Mouse (Mus musculus): ENCODE results near the gene Plcl1. TPM values are rescaled to one million over a fixed set of nuclear protein-coding genes. Genes with fewer than 3 reads are reported as not detected.

Gene Plcl1
- polyA plus RNA-seq, 1 experiment from 2014 or later: 1.1 TPM

- Histone ChIP-seq H3K36me3 (ENCODE audit: control insufficient read depth, insufficient read depth, low read length) (no peaks in the 10 kb centered on the region), H3K27me3 (ENCODE audit: control insufficient read depth, insufficient read depth, low read length) (no peaks in the 10 kb centered on the region), H3K4me3 (ENCODE audit: low read depth, low read length) (no peak overlapping the region), H3K27ac (replicated peaks; ENCODE audit: low read depth, low read length) (no peak overlapping the region), H3K9ac (ENCODE audit: low read length) (no peak overlapping the region), H3K4me2 (ENCODE audit: low read depth, severe bottlenecking) (no peak overlapping the region), H3K9me3 (ENCODE audit: control insufficient read depth, low read length) (no peaks in the 10 kb centered on the region), H3K4me1 (ENCODE audit: control insufficient read depth, insufficient read depth, low read length) (no peaks in the 10 kb centered on the region)
- WGBS: 86% methylated on average over 4 of the region's 4 CpGs
- ATAC-seq (ENCODE audit: insufficient number of reproducible peaks, low FRiP score, low TSS enrichment, low read depth) (no peak), DNase-seq (ENCODE audit: low spot score) (no peak)
These were observed 311.6 kb downstream of the Plcl1 start for GRCm38 (mm10) chr1:55717283-55717803.

GRCm38 (mm10) chr1:55725428-55725827 lies 319.7 kb downstream of the Plcl1 start:
- H3K9me3 ChIP-seq (ENCODE audit: control insufficient read depth, low read length): no peaks in the 10 kb centered on the region
- no peak overlapping the region for H3K4me2 ChIP-seq (ENCODE audit: low read depth, severe bottlenecking)
- H3K27me3 ChIP-seq (ENCODE audit: control insufficient read depth, insufficient read depth, low read length): no peaks in the 10 kb centered on the region
- H3K4me3 ChIP-seq (ENCODE audit: low read depth, low read length): no peak overlapping the region
- no peak overlapping the region for H3K9ac ChIP-seq (ENCODE audit: low read length)
- DNase-seq (ENCODE audit: low spot score): no peak
- H3K27ac ChIP-seq (replicated peaks; ENCODE audit: low read depth, low read length): no peak overlapping the region
- no peaks in the 10 kb centered on the region for H3K4me1 ChIP-seq (ENCODE audit: control insufficient read depth, insufficient read depth, low read length)
- no peak for ATAC-seq (ENCODE audit: insufficient number of reproducible peaks, low FRiP score, low TSS enrichment, low read depth)
- H3K36me3 ChIP-seq (ENCODE audit: control insufficient read depth, insufficient read depth, low read length): no peaks in the 10 kb centered on the region
- WGBS: 81% methylated on average over 3 of the region's 3 CpGs

- Histone ChIP-seq H3K9me3 (ENCODE audit: control insufficient read depth, low read length) (no peaks in the 10 kb centered on the region), H3K4me2 (ENCODE audit: low read depth, severe bottlenecking) (no peak overlapping the region), H3K27ac (replicated peaks; ENCODE audit: low read depth, low read length) (no peak overlapping the region), H3K36me3 (ENCODE audit: control insufficient read depth, insufficient read depth, low read length) (no peaks in the 10 kb centered on the region), H3K4me1 (ENCODE audit: control insufficient read depth, insufficient read depth, low read length) (no peaks in the 10 kb centered on the region), H3K27me3 (ENCODE audit: control insufficient read depth, insufficient read depth, low read length) (no peaks in the 10 kb centered on the region), H3K9ac (ENCODE audit: low read length) (no peak overlapping the region), H3K4me3 (ENCODE audit: low read depth, low read length) (no peak overlapping the region)
- ATAC-seq (ENCODE audit: insufficient number of reproducible peaks, low FRiP score, low TSS enrichment, low read depth) (no peak), DNase-seq (ENCODE audit: low spot score) (no peak)
- WGBS: 89% methylated on average over 3 of the region's 3 CpGs
These were observed 323.6 kb downstream of the Plcl1 start for GRCm38 (mm10) chr1:55729332-55729731.

GRCm38 (mm10) chr1:55732951-55733350 lies 327.2 kb downstream of the Plcl1 start:
- ATAC-seq (ENCODE audit: insufficient number of reproducible peaks, low FRiP score, low TSS enrichment, low read depth): no peak
- H3K27ac ChIP-seq (replicated peaks; ENCODE audit: low read depth, low read length): no peak overlapping the region
- H3K9me3 ChIP-seq (ENCODE audit: control insufficient read depth, low read length): no peaks in the 10 kb centered on the region
- no peak overlapping the region for H3K4me3 ChIP-seq (ENCODE audit: low read depth, low read length)
- 78% methylated on average over 3 of the region's 3 CpGs for WGBS
- H3K9ac ChIP-seq (ENCODE audit: low read length): no peak overlapping the region
- H3K4me1 ChIP-seq (ENCODE audit: control insufficient read depth, insufficient read depth, low read length): no peaks in the 10 kb centered on the region
- H3K27me3 ChIP-seq (ENCODE audit: control insufficient read depth, insufficient read depth, low read length): no peaks in the 10 kb centered on the region
- no peak for DNase-seq (ENCODE audit: low spot score)
- no peak overlapping the region for H3K4me2 ChIP-seq (ENCODE audit: low read depth, severe bottlenecking)
- no peaks in the 10 kb centered on the region for H3K36me3 ChIP-seq (ENCODE audit: control insufficient read depth, insufficient read depth, low read length)

DNA sequence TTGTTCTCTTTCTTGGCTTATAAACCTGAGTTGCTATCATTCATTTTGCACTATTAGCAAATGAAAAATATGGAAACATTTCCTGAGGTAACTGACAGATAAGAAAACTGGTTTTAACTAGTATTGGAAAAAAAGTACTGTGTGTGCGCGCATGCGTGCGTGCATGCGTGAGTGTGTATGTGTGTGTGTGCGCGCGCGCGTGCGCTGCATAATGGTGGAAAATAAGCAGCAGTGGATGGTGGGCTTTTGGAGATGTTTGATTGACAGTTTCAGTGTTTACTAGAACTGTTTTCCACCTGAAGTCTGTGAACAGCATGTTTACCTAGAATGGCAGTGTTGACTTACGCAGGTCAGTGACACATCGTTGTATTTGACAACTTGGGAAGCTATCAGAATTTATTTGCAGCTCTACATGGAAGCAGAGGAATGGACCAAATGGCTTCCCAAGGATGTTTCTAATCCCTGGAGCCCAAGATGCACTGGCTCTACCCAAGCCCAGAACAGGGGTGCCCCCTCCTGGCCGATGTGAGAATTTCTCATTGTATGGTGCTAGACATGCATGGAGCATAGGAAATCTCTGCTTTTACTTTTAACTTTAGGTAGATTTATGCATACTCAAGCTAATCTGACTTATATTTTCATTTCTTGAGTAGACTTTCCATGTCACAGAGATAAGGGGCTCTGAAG lies 330.5 kb downstream of the Plcl1 start:
- Histone ChIP-seq H3K4me1 (ENCODE audit: control insufficient read depth, insufficient read depth, low read length) (no peaks in the 10 kb centered on the region), H3K4me2 (ENCODE audit: low read depth, severe bottlenecking) (no peak overlapping the region), H3K4me3 (ENCODE audit: low read depth, low read length) (no peak overlapping the region), H3K9me3 (ENCODE audit: control insufficient read depth, low read length) (no peaks in the 10 kb centered on the region), H3K27me3 (ENCODE audit: control insufficient read depth, insufficient read depth, low read length) (no peaks in the 10 kb centered on the region), H3K27ac (replicated peaks; ENCODE audit: low read depth, low read length) (no peak overlapping the region), H3K36me3 (ENCODE audit: control insufficient read depth, insufficient read depth, low read length) (no peaks in the 10 kb centered on the region), H3K9ac (ENCODE audit: low read length) (no peak overlapping the region)
- peak; percentile 89 for DNase-seq (ENCODE audit: low spot score)
- ATAC-seq (ENCODE audit: insufficient number of reproducible peaks, low FRiP score, low TSS enrichment, low read depth): no peak
- 87% methylated on average over 14 of the region's 14 CpGs for WGBS

DNA sequence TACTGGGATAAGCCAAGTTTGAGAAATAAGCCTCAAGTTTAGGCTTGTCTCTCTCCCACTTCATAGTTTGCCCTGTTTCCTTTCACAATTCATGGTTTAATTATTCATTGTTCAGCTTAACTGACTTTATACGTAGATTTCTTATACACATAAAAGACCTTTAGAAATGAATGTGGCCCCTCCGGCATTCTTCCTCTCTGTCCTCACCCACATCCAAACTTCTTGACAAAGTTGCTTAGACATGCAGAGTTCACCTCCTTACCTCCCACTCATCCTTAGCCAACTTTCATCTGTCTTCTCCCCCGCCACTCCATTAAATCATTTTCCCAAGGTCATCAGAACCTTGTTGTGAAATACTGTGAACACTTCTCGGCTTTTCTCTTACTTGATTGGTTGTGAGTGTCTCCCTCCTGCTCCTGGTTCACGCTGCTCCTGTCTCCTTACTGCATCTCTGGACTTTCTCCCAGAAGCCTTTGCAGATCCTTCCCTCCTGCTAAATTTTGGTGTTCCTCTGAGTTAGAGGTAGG lies 331.1 kb downstream of the Plcl1 start:
- DNase-seq (ENCODE audit: low spot score) (no peak), ATAC-seq (ENCODE audit: insufficient number of reproducible peaks, low FRiP score, low TSS enrichment, low read depth) (no peak)
- Histone ChIP-seq H3K36me3 (ENCODE audit: control insufficient read depth, insufficient read depth, low read length) (no peaks in the 10 kb centered on the region), H3K27ac (replicated peaks; ENCODE audit: low read depth, low read length) (no peak overlapping the region), H3K9me3 (ENCODE audit: control insufficient read depth, low read length) (no peaks in the 10 kb centered on the region), H3K9ac (ENCODE audit: low read length) (no peak overlapping the region), H3K4me2 (ENCODE audit: low read depth, severe bottlenecking) (no peak overlapping the region), H3K4me1 (ENCODE audit: control insufficient read depth, insufficient read depth, low read length) (no peaks in the 10 kb centered on the region), H3K27me3 (ENCODE audit: control insufficient read depth, insufficient read depth, low read length) (no peaks in the 10 kb centered on the region), H3K4me3 (ENCODE audit: low read depth, low read length) (no peak overlapping the region)
- 67% methylated on average over 5 of the region's 5 CpGs for WGBS

DNA sequence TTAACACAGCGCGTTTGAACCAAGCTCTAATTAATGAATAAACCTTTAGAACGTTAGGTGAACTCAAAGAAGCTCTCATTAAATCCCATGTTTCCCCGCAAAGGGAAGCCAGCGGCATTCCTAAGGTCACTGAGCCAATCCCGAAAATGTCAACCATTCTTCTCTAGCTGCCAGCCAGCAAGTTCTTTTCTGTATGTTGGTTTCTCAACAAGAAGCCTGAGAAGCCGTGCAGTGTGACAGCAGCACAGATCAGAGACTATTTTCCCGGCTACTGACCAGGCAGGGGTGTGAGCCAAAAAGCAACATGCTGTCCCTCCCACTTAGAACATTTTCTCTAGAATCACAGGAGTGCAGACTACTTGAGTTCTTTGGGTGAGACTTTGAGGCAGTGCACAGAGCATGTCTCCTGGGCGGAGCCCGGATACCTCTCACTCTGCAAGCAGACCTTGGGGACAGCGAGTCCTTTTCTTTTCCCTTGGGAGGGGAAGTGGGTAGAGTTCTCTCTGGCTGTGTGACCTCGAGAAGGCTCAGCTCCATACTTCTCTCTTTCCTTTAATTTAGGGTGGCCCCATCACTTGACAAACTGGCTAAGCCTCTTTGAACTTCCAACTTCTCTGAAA lies 333.1 kb downstream of the Plcl1 start:
- DNase-seq (ENCODE audit: low spot score) (no peak), ATAC-seq (ENCODE audit: insufficient number of reproducible peaks, low FRiP score, low TSS enrichment, low read depth) (no peak)
- Histone ChIP-seq H3K27me3 (ENCODE audit: control insufficient read depth, insufficient read depth, low read length) (no peaks in the 10 kb centered on the region), H3K27ac (replicated peaks; ENCODE audit: low read depth, low read length) (no peak overlapping the region), H3K4me2 (ENCODE audit: low read depth, severe bottlenecking) (no peak overlapping the region), H3K4me1 (ENCODE audit: control insufficient read depth, insufficient read depth, low read length) (no peaks in the 10 kb centered on the region), H3K9ac (ENCODE audit: low read length) (no peak overlapping the region), H3K36me3 (ENCODE audit: control insufficient read depth, insufficient read depth, low read length) (no peaks in the 10 kb centered on the region), H3K4me3 (ENCODE audit: low read depth, low read length) (no peak overlapping the region), H3K9me3 (ENCODE audit: control insufficient read depth, low read length) (no peaks in the 10 kb centered on the region)
- WGBS: 71% methylated on average over 12 of the region's 12 CpGs

- Histone ChIP-seq H3K4me3 (ENCODE audit: low read depth, low read length) (no peak overlapping the region), H3K27me3 (ENCODE audit: control insufficient read depth, insufficient read depth, low read length) (no peaks in the 10 kb centered on the region), H3K36me3 (ENCODE audit: control insufficient read depth, insufficient read depth, low read length) (no peaks in the 10 kb centered on the region), H3K9ac (ENCODE audit: low read length) (no peak overlapping the region), H3K27ac (replicated peaks; ENCODE audit: low read depth, low read length) (no peak overlapping the region), H3K4me1 (ENCODE audit: control insufficient read depth, insufficient read depth, low read length) (no peaks in the 10 kb centered on the region), H3K4me2 (ENCODE audit: low read depth, severe bottlenecking) (no peak overlapping the region), H3K9me3 (ENCODE audit: control insufficient read depth, low read length) (no peaks in the 10 kb centered on the region)
- WGBS: 91% methylated on average over 3 of the region's 3 CpGs
- no peak for DNase-seq (ENCODE audit: low spot score)
- ATAC-seq (ENCODE audit: insufficient number of reproducible peaks, low FRiP score, low TSS enrichment, low read depth): no peak
These were observed 336.2 kb downstream of the Plcl1 start for GRCm38 (mm10) chr1:55741885-55742284.

Measured in limb, embryonic 11.5 days (tissue).